Mouse (Mus musculus) adrenal gland, adult 18-20 months (tissue): ENCODE results near the gene Fcho1. TPM values are rescaled to one million over a fixed set of nuclear protein-coding genes. Genes with fewer than 3 reads are reported as not detected.
A peak's percentile ranks its signal among the peaks of the same experiment; 100 is the strongest.

Source experiments
- DNase-seq, 2 experiments: peaks; one replicate each; pipeline ENCODE4 v3.0.0; 2021 to 2022; ENCODE audit warnings: low spot score in 2 of 2
- total RNA-seq, 2 experiments: library from RNA; stranded (reverse); gene quantifications; 1 replicate in 1 of 2; 2 replicates in 1 of 2; pipeline ENCODE4 v1.2.3; 2021

Gene Fcho1
- total RNA-seq, 2 experiments from 2014 or later: 1.9 to 2.3 TPM

DNA sequence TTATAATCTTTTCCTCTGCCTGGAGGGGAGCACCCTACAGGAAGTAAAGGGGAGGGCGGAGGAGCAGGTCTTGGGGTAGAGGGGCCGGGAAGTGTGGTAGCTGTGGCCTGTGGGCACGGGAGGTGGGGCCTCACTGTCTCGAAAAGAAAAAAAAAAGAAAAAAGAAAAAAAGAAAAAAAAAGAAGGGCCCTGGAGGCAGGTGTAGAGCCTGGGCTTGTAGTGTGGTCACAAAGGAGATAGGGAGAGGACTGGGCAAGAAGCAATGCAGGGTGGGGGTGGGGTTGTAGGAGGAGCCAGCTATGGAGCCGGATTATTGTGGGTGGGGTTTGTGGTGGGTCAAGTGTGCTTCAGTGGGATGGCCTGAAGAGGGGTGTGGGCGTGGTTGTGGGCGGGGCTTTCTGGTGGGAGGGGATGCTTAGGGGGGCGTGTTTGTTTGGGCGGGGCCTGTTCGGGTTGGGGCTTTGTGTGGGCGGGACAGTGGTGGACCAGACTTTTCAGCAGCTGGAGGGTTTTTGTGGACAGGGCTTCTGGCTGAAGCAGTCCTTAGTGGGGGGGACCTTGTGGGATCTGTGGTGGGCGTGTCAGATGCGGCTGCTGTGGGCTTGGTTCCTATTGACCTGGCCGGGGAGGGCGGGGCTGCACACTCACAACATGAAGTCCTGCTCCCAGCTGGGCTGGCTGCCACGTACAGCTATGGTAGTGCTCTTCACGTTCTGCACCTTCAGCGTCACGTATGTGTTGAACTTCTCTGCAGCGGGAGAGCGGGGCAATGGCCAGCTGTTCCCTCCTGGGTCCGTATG lies 60.0 kb downstream of the Fcho1 start:
- no peak for DNase-seq

DNA sequence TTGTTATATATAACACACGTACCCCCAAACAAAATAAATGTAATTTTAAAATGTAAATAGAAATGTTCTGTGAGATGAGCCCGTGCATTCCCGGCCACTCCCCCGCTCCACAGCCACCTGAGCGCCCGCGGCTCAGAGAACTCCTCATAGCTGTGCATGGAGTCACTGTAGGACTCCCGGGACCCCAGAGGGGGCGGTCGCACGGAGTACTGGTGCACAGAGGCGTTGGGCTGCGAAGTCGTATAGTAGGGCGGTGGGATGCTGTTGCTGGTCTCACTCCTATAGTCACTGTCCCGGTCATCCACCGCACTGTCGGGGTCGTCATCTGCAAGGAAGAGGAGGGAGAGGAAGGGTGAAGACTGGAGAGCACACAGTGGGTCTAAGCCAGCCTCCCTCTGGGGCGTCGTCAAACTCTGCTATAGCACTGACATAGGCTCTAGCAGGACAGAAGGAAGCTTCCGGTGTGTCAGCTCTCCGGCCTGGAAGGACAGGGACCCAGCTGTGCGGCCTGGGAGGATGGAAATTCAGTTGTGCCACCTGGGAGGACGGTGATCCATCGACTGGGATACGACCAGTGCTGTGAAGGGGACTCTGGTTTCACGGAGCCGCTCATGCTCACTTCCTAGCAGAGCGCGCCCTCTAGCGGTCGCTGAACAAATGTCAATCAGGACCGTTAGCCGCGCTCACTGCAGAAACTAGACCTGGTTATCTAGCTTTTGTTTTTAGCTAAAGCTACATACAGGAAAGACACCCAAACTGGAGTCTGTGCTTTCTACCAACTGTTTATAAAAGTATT lies 65.0 kb downstream of the Fcho1 start:
- peak; percentile 85 to 89 for DNase-seq

DNA sequence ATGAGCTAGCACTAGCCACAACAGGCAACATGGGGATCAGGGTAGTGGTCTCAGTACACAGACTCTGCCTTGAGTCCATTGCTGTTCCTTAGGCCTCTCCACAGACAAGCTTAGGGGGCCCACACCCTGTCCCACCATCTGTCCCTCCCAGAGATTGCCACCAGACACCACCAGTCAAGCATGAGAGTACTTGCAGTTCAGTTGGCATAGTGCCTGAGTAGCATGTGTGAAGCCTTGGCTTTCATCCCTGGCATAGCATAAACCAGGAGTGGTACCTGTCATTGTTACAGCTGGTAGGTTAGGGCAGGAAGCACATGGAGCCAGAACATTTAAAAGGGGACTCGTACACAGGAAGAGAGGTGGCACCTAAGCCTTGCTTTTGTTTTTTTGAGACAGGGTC lies 65.8 kb downstream of the Fcho1 start:
- DNase-seq: no peak

DNA sequence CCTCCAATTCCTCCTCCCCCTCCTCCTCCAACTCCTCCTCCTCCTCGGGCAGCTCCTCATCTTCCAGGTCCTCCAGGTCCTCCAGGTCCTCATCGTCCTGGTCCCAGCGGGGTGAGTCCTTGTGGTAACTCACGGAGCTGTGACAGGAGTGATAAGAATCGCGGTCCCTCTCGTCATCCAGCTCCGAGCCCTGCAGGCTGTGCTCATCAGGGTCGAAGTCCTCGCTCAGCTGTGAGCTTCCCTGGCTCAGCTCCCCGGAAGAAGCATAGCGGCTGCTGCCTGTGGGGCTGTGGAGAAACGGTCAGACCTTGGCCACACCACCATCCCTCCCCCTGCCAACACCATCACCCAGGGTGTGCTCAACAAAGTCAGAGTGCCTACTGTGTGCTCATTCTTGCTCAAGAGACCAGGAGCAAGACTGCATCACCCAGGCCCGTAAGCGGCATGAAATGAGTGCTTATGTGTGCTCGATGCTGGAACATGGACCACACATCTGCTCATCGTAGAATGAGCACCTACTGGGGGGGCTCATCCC lies 66.9 kb downstream of the Fcho1 start:
- no peak for DNase-seq

Other genes with a start within 250 kb of the Fcho1 start
- gene Ano8, start 239.8 kb downstream of the Fcho1 start, total RNA-seq: 10 to 100 TPM; 13.6 to 13.9 TPM
- 10 to 100 TPM; 19.0 to 22.8 TPM for gene Gtpbp3, start 237.6 kb downstream of the Fcho1 start, total RNA-seq
- gene Plvap, start 214.0 kb downstream of the Fcho1 start, total RNA-seq: 100 to 1,000 TPM; 139 to 206 TPM
- not detected for gene Ccdc194, start 200.0 kb downstream of the Fcho1 start, total RNA-seq
- 10 to 100 TPM; 64.5 to 77.9 TPM for gene Bst2, start 188.3 kb downstream of the Fcho1 start, total RNA-seq
- 10 to 100 TPM; 64.6 to 72.0 TPM for gene Mvb12a, start 182.8 kb downstream of the Fcho1 start, total RNA-seq
- 1 to 10 TPM; 3.6 to 7.4 TPM for gene Tmem221, start 166.8 kb downstream of the Fcho1 start, total RNA-seq
- gene Nxnl1, start 159.1 kb downstream of the Fcho1 start, total RNA-seq: 1 to 10 TPM in 1 of 2 experiments, under 1 TPM in 1; 0.64 to 1.0 TPM
- 100 to 1,000 TPM; 141 to 234 TPM for gene Slc27a1, start 156.8 kb downstream of the Fcho1 start, total RNA-seq
- gene Pgls, start 133.5 kb downstream of the Fcho1 start, total RNA-seq: 100 to 1,000 TPM; 122 to 137 TPM
- 1 to 10 TPM; 2.9 to 3.5 TPM for gene Fam129c, start 128.1 kb downstream of the Fcho1 start, total RNA-seq
- 10 to 100 TPM; 48.4 to 61.1 TPM for gene Colgalt1, start 114.7 kb downstream of the Fcho1 start, total RNA-seq
- gene Unc13a, start 54.0 kb downstream of the Fcho1 start, total RNA-seq: 1 to 10 TPM; 5.9 to 7.9 TPM
- 10 to 100 TPM; 11.6 to 17.3 TPM for gene Jak3, start 49.4 kb downstream of the Fcho1 start, total RNA-seq
- 1 to 10 TPM; 4.3 to 5.6 TPM for gene Insl3, start 36.5 kb downstream of the Fcho1 start, total RNA-seq
- 1 to 10 TPM; 3.5 to 4.3 TPM for gene B3gnt3, start 23.9 kb downstream of the Fcho1 start, total RNA-seq
- gene Zfp709, start 156.3 kb upstream of the Fcho1 start, total RNA-seq: 1 to 10 TPM; 5.7 to 6.4 TPM
- 1 to 10 TPM; 5.4 to 7.0 TPM for gene Zfp882, start 182.9 kb upstream of the Fcho1 start, total RNA-seq
- 10 to 100 TPM; 26.5 to 36.6 TPM for gene Zfp617, start 182.9 kb upstream of the Fcho1 start, total RNA-seq
- 10 to 100 TPM; 15.3 to 21.1 TPM for gene Zfp961, start 225.3 kb upstream of the Fcho1 start, total RNA-seq